Mouse (Mus musculus): ENCODE measurements around the gene Cenpv. TPM values are rescaled to one million over a fixed set of nuclear protein-coding genes. Genes with fewer than 3 reads are reported as not detected.

Gene Cenpv
- total RNA-seq, 1 experiment: 66.5 TPM

DNA sequence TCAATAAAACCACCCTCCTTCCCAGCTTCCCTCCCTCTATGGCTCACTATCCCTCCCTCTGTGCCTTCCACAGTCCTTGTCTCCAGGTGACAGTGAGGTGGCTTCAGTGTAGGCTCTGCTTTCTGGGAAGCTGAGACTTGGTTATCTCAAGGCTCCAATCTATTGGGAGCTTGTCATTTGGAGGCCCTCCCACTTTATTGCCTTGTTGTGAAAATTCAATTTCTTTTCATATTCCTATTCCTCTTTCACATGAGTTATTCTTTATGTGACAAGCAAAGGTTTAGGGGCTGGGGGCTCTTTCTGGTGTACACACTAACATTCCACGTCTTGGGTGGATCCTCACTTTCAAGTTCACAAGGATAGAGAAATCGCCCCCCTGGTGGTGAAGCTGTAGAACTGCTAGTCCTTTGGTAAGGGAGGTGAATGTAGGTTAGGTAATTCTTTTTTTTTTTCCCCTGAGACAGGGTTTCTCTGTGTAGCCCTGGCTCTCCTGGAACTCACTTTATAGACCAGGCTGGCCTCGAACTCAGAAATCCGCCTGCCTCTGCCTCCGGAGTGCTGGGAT, 42.8 kb downstream of the Cenpv start:
- H3K27ac ChIP-seq (ENCODE audit: insufficient read depth, low read depth, low read length, poor library complexity, severe bottlenecking): peak overlapping the region; percentile 86
- no peak overlapping the region for H3K4me3 ChIP-seq (ENCODE audit: insufficient read depth in 1 of 2, low read depth in 1 of 2, low read length in 2 of 2, poor library complexity in 1 of 2, severe bottlenecking in 1 of 2)
- peak overlapping the region; percentile 57; the same call in 1 of the 2 replicates for H3K9ac ChIP-seq (ENCODE audit: insufficient read depth, low read depth, low read length, poor library complexity, severe bottlenecking)
- peaks cover 16 to 27% of the 10 kb centered on the region in 2 experiments for H3K4me1 ChIP-seq (ENCODE audit: control insufficient read depth in 2 of 2, insufficient read depth in 2 of 2, low read length in 2 of 2, poor library complexity in 1 of 2)
- H3K36me3 ChIP-seq (ENCODE audit: control insufficient read depth, insufficient read depth, low read length, poor library complexity, severe bottlenecking): no peaks in the 10 kb centered on the region
- peak; percentile 65 for DNase-seq (ENCODE audit: low read depth, low spot score)
- TF ChIP-seq CHD2 (IDR thresholded peaks at IDR 0.05; ENCODE audit: low read depth, low read length): no peak
- 0 out of 2 replicates have a peak, but pooled peaks have one; percentile 53 for TF ChIP-seq ZNF384 (IDR thresholded peaks at IDR 0.05; ENCODE audit: low read depth, low read length)
- in situ Hi-C loops (cut with MboI; ENCODE audit: low sequenced_read_pairs in 2 of 2, unreplicated experiment in 2 of 2): no loop called here
- no peaks in the 10 kb centered on the region for H3K9me3 ChIP-seq (ENCODE audit: control insufficient read depth, insufficient read depth, low read depth, low read length)

DNA sequence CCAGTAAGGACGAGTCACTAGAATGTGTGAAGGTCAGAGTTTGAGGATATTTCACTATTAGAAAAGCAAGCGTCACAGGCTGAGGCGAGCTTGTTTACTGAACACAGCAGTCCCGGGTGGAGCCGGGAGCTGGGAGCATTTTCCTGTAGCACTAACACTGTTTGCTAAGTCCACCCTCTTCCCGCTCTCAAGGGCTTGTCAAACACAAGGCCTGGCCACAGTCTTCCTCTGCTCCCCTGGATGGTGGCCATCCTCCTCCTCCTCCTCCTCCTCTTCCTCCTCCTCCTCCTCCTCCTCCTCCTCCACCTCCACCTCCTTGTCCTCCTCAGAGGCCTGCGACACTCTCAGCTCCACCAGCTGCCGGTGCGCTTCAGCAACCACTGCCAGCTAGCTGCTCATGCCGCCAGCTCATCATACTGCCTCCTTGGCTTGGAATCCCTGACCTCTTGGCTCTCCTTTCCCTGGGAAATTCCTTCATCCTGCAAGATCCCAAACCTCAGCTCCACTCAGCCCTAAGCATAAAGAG, 43.7 kb downstream of the Cenpv start:
- TF ChIP-seq ZNF384 (IDR thresholded peaks at IDR 0.05; ENCODE audit: low read depth, low read length): no peak
- TF ChIP-seq MAFK (IDR thresholded peaks at IDR 0.05; ENCODE audit: insufficient read depth, low read depth, low read length): no peak
- TF ChIP-seq ZC3H11A (IDR thresholded peaks at IDR 0.05; ENCODE audit: borderline replicate concordance, low read depth, low read length): no peak
- TF ChIP-seq CHD2 (IDR thresholded peaks at IDR 0.05; ENCODE audit: low read depth, low read length): no peak
- TF ChIP-seq HCFC1 (IDR thresholded peaks at IDR 0.05; ENCODE audit: borderline replicate concordance, insufficient read depth, low read length): no peak
- H3K9ac ChIP-seq (ENCODE audit: insufficient read depth, low read depth, low read length, poor library complexity, severe bottlenecking): peak overlapping the region; percentile 57
- H3K9me3 ChIP-seq (ENCODE audit: control insufficient read depth, insufficient read depth, low read depth, low read length): no peaks in the 10 kb centered on the region
- H3K4me3 ChIP-seq (ENCODE audit: insufficient read depth in 1 of 2, low read depth in 1 of 2, low read length in 2 of 2, poor library complexity in 1 of 2, severe bottlenecking in 1 of 2): peak overlapping the region; percentile 35 to 49
- in situ Hi-C loops (cut with MboI; ENCODE audit: low sequenced_read_pairs in 2 of 2, unreplicated experiment in 2 of 2): no loop called here
- DNase-seq (ENCODE audit: low read depth, low spot score): no peak
- H3K4me1 ChIP-seq (ENCODE audit: control insufficient read depth in 2 of 2, insufficient read depth in 2 of 2, low read length in 2 of 2, poor library complexity in 1 of 2): peaks cover 16 to 30% of the 10 kb centered on the region in 2 experiments
- H3K27ac ChIP-seq (ENCODE audit: insufficient read depth, low read depth, low read length, poor library complexity, severe bottlenecking): peak overlapping the region; percentile 86
- H3K36me3 ChIP-seq (ENCODE audit: control insufficient read depth, insufficient read depth, low read length, poor library complexity, severe bottlenecking): no peaks in the 10 kb centered on the region

DNA sequence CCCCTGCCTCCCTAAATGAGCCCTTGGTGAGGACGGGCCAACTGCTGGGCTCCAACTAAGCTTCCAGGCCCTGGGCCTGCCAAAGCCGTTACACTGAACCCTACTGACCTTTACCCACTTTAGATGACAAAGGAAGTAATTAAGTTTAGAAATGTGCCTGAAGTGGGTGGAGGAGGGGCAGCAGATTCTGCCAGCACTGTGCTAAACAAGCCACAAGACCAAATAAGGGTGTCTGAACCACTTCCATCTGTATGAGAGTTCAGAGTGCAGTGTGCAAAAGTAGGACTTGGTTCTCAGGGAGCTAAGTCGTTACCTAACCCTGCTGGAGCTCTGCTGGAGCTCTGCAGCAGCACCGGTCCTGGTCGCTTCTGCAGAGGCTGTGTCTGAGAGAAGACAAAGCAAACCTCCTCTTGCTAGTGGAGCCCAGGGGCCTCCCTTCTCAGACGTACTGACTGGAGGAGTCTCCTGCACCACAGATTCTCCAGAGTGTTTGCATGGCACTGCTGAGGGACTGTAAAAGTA, 44.2 kb downstream of the Cenpv start:
- no peak for TF ChIP-seq ZC3H11A (IDR thresholded peaks at IDR 0.05; ENCODE audit: borderline replicate concordance, low read depth, low read length)
- TF ChIP-seq HCFC1 (IDR thresholded peaks at IDR 0.05; ENCODE audit: borderline replicate concordance, insufficient read depth, low read length): 0 out of 2 replicates have a peak, but pooled peaks have one; percentile 22
- TF ChIP-seq ZNF384 (IDR thresholded peaks at IDR 0.05; ENCODE audit: low read depth, low read length): no peak
- peak; percentile 65; the same call in 1 of the 2 replicates for TF ChIP-seq CHD2 (IDR thresholded peaks at IDR 0.05; ENCODE audit: low read depth, low read length)
- Histone ChIP-seq H3K4me3 (ENCODE audit: insufficient read depth in 1 of 2, low read depth in 1 of 2, low read length in 2 of 2, poor library complexity in 1 of 2, severe bottlenecking in 1 of 2) (peak overlapping the region; percentile 37 to 49), H3K4me1 (ENCODE audit: control insufficient read depth in 2 of 2, insufficient read depth in 2 of 2, low read length in 2 of 2, poor library complexity in 1 of 2) (peaks cover 18 to 30% of the 10 kb centered on the region in 2 experiments), H3K27ac (ENCODE audit: insufficient read depth, low read depth, low read length, poor library complexity, severe bottlenecking) (peak overlapping the region; percentile 92), H3K36me3 (ENCODE audit: control insufficient read depth, insufficient read depth, low read length, poor library complexity, severe bottlenecking) (no peaks in the 10 kb centered on the region), H3K9me3 (ENCODE audit: control insufficient read depth, insufficient read depth, low read depth, low read length) (no peaks in the 10 kb centered on the region), H3K9ac (ENCODE audit: insufficient read depth, low read depth, low read length, poor library complexity, severe bottlenecking) (peak overlapping the region; percentile 57)
- in situ Hi-C loops (cut with MboI; ENCODE audit: low sequenced_read_pairs in 2 of 2, unreplicated experiment in 2 of 2): no loop called here
- peak; percentile 93 for DNase-seq (ENCODE audit: low read depth, low spot score)

DNA sequence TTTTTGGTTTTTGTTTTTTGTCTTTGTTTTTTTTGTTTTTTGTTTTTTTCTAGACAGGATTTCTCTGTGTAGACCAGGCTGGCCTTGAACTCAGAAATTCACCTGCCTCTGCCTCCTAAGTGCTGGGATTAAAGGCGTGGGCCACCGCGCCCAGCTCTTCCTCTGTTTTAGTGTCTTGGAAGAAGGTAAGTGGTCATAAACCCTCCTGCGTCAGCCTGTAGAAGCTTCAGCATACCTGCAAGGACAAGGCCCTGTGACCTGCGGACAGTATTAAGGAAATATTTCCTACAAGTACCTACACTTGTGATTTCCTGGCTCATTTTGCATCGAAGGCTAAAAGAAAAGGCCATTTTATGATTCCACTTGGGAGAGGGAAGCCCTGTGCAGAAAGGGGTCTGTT, 45.4 kb downstream of the Cenpv start:
- DNase-seq (ENCODE audit: low read depth, low spot score): no peak
- H3K9me3 ChIP-seq (ENCODE audit: control insufficient read depth, insufficient read depth, low read depth, low read length): no peaks in the 10 kb centered on the region
- in situ Hi-C loops (cut with MboI; ENCODE audit: low sequenced_read_pairs in 2 of 2, unreplicated experiment in 2 of 2): no loop called here
- no peaks in the 10 kb centered on the region for H3K36me3 ChIP-seq (ENCODE audit: control insufficient read depth, insufficient read depth, low read length, poor library complexity, severe bottlenecking)
- peak overlapping the region; percentile 92; the same call in 1 of the 2 replicates for H3K27ac ChIP-seq (ENCODE audit: insufficient read depth, low read depth, low read length, poor library complexity, severe bottlenecking)
- H3K4me1 ChIP-seq (ENCODE audit: control insufficient read depth in 2 of 2, insufficient read depth in 2 of 2, low read length in 2 of 2, poor library complexity in 1 of 2): peaks cover 19 to 33% of the 10 kb centered on the region in 2 experiments
- peak overlapping the region; percentile 61; the same call in 1 of the 2 replicates for H3K9ac ChIP-seq (ENCODE audit: insufficient read depth, low read depth, low read length, poor library complexity, severe bottlenecking)
- H3K4me3 ChIP-seq (ENCODE audit: insufficient read depth in 1 of 2, low read depth in 1 of 2, low read length in 2 of 2, poor library complexity in 1 of 2, severe bottlenecking in 1 of 2): peak overlapping the region in 1 of 2 experiments; percentile 37; a peak in 1 of 4 replicates
- TF ChIP-seq HCFC1 (IDR thresholded peaks at IDR 0.05; ENCODE audit: borderline replicate concordance, insufficient read depth, low read length) (no peak), ZNF384 (IDR thresholded peaks at IDR 0.05; ENCODE audit: low read depth, low read length) (no peak), ZC3H11A (IDR thresholded peaks at IDR 0.05; ENCODE audit: borderline replicate concordance, low read depth, low read length) (no peak), MAFK (IDR thresholded peaks at IDR 0.05; ENCODE audit: insufficient read depth, low read depth, low read length) (no peak), CHD2 (IDR thresholded peaks at IDR 0.05; ENCODE audit: low read depth, low read length) (no peak)
